Mouse (Mus musculus) stomach, postnatal 0 days (tissue): ENCODE measurements around the gene Fxyd1. TPM values are rescaled to one million over a fixed set of nuclear protein-coding genes. Genes with fewer than 3 reads are reported as not detected.
A peak's percentile ranks its signal among the peaks of the same experiment; 100 is the strongest.

Source experiments
- ATAC-seq: fragments of 200-750 bp; cut with Nextera tagmentation; 2 replicates; pipeline ENCODE4 v1.8.0; 2017; ENCODE audit not compliant: low FRiP score, low TSS enrichment
- DNase-seq: peaks from one replicate; pipeline ENCODE4 v3.0.0-alpha.2; 2016; ENCODE audit warnings: low spot score
- H3K27ac ChIP-seq: fragments of 300-500 bp; sonication (generic); replicated peaks from 2 replicates; pipeline ENCODE4 v1.5.1; 2014; ENCODE audit warnings: mild to moderate bottlenecking, control low read depth
- H3K27me3 ChIP-seq: fragments of 300-500 bp; sonication (generic); 2 replicates; pipeline ENCODE4 v1.6.1; 2014; ENCODE audit warnings: low read length; ENCODE audit not compliant: control insufficient read depth, insufficient read depth
- H3K36me3 ChIP-seq: fragments of 300-500 bp; sonication (generic); 2 replicates; pipeline ENCODE4 v1.6.1; 2014; ENCODE audit warnings: low read length, mixed read lengths; ENCODE audit not compliant: control insufficient read depth, insufficient read depth
- H3K4me1 ChIP-seq: fragments of 300-500 bp; sonication (generic); replicated peaks from 2 replicates; pipeline ENCODE4 v1.6.1; 2014; ENCODE audit warnings: antibody characterized with exemption; ENCODE audit not compliant: control insufficient read depth, insufficient read depth
- H3K4me2 ChIP-seq: fragments of 300-500 bp; sonication (generic); replicated peaks from 2 replicates; pipeline ENCODE4 v1.6.1; 2014; ENCODE audit warnings: low read depth, mild to moderate bottlenecking, control low read depth, moderate library complexity
- H3K4me3 ChIP-seq: fragments of 300-500 bp; sonication (generic); 2 replicates; pipeline ENCODE4 v1.5.1; 2014; ENCODE audit warnings: low read depth, low read length, control low read depth
- H3K9ac ChIP-seq: fragments of 300-500 bp; sonication (generic); 2 replicates; pipeline ENCODE4 v1.6.1; 2014; ENCODE audit warnings: mild to moderate bottlenecking, low read length, control low read depth, mixed read lengths
- H3K9me3 ChIP-seq: fragments of 300-500 bp; sonication (generic); 2 replicates; pipeline ENCODE4 v1.6.1; 2016; ENCODE audit warnings: low read length; ENCODE audit not compliant: control insufficient read depth
- CTCF ChIP-seq: IDR thresholded peaks from 2 replicates; pipeline ENCODE4 v1.5.1; 2016; ENCODE audit warnings: antibody characterized with exemption, low read depth, mild to moderate bottlenecking, moderate library complexity
- EP300 ChIP-seq: optimal IDR thresholded peaks from 2 replicates; pipeline ENCODE3; 2016; ENCODE audit warnings: antibody characterized with exemption
- WGBS: fragments of 180-500 bp; shearing (Covaris S2); extraction: QIAGEN DNeasy Blood & Tissue Kit; methylation state at CpG from one replicate; pipeline ENCODE4 v1.1.7; 2014; 5-methylcytosine and 5-hydroxymethylcytosine counted together
- polyA plus RNA-seq: library from polyadenylated mRNA; unstranded; fragments of >200 nt; fragmentation: Nextera tagmentation; extraction: Ambion mirVana; gene quantifications from 2 replicates; pipeline ENCODE4 v1.2.1, GENCODE M21; 2015

Fxyd1 gene
- polyA plus RNA-seq, 1 experiment from 2014 or later = 177 TPM

DNA sequence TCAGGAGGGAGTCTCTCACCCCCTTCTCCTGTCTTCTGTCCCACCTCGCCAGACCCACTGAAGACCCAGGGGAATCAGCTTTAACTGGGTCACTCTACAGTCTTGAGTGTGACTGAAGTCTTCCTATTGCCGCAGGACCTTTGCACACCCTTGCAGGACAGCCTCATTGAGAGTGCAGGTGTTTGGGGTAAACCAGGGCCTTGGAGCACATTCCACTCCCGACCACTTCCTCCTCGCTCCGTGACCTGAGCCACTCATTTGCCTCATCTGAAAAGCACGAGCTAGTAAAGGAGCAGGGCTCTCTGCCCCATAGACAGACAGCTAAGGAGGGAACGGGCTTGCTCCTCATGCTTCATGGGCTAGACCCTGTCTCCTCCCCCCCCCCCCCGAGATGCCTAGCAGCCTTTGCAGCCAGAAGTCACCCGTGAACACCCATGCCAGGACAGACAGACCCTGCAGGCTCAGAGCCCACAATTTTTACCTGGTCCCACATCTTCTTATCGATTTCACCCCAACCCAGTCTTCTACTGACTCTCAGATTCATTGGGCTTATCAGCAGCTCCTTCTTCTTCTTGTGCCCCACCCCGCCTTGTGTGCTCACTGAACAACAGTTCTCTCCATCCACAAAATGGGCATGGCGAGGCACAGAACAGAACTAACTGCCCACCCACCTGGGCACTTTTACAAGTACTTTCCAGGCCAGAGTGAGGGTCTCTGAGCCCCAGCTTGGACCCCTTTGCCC, 16.5 kb downstream of the Fxyd1 start:
- TF ChIP-seq CTCF (no peak), EP300 (no peak)
- H3K4me2 ChIP-seq = no peak overlapping the region
- H3K27ac ChIP-seq = no peak overlapping the region
- no peaks in the 10 kb centered on the region for H3K27me3 ChIP-seq
- no peaks in the 10 kb centered on the region for H3K9me3 ChIP-seq
- peaks cover 11% of the 10 kb centered on the region for H3K4me1 ChIP-seq
- H3K36me3 ChIP-seq = no peaks in the 10 kb centered on the region
- H3K4me3 ChIP-seq = no peak overlapping the region
- ATAC-seq = no peak
- WGBS = 90% methylated on average over 11 of the region's 12 CpGs
- no peak for DNase-seq
- H3K9ac ChIP-seq = no peak overlapping the region

GRCm38 (mm10) chr7:31039011-31039410, 18.0 kb downstream of the Fxyd1 start:
- 82% methylated on average over 4 of the region's 4 CpGs for WGBS
- no peaks in the 10 kb centered on the region for H3K9me3 ChIP-seq

GRCm38 (mm10) chr7:31037675-31038074, 19.3 kb downstream of the Fxyd1 start:
- TF ChIP-seq CTCF (no peak), EP300 (no peak)
- Histone ChIP-seq H3K27ac (no peak overlapping the region), H3K4me3 (no peak overlapping the region), H3K27me3 (no peaks in the 10 kb centered on the region), H3K36me3 (no peaks in the 10 kb centered on the region), H3K4me1 (peaks cover 11% of the 10 kb centered on the region), H3K4me2 (no peak overlapping the region), H3K9me3 (no peaks in the 10 kb centered on the region), H3K9ac (no peak overlapping the region)
- DNase-seq (no peak), ATAC-seq (no peak)
- 81% methylated on average over 2 of the region's 2 CpGs for WGBS

More at GRCm38 (mm10) chr7:31039011-31039410, 18.0 kb downstream of the Fxyd1 start:
- H3K36me3 ChIP-seq = no peaks in the 10 kb centered on the region
- no peak for TF ChIP-seq CTCF
- TF ChIP-seq EP300 = no peak
- DNase-seq (no peak), ATAC-seq (no peak)
- H3K9ac ChIP-seq = no peak overlapping the region
- no peak overlapping the region for H3K4me2 ChIP-seq
- no peak overlapping the region for H3K27ac ChIP-seq
- no peak overlapping the region for H3K4me3 ChIP-seq
- peaks cover 11% of the 10 kb centered on the region for H3K4me1 ChIP-seq
- no peaks in the 10 kb centered on the region for H3K27me3 ChIP-seq

GRCm38 (mm10) chr7:31036917-31037316, 20.1 kb downstream of the Fxyd1 start:
- TF ChIP-seq EP300 = no peak
- TF ChIP-seq CTCF = no peak
- Histone ChIP-seq H3K27me3 (no peaks in the 10 kb centered on the region), H3K27ac (no peak overlapping the region), H3K36me3 (no peaks in the 10 kb centered on the region), H3K9ac (no peak overlapping the region), H3K4me1 (peaks cover 4% of the 10 kb centered on the region), H3K4me3 (no peak overlapping the region), H3K4me2 (no peak overlapping the region), H3K9me3 (no peaks in the 10 kb centered on the region)
- WGBS = 84% methylated on average over 7 of the region's 7 CpGs
- DNase-seq (no peak), ATAC-seq (no peak)

- no peaks in the 10 kb centered on the region for H3K27me3 ChIP-seq
- no peak for DNase-seq
- H3K4me3 ChIP-seq = no peak overlapping the region
- no peak overlapping the region for H3K9ac ChIP-seq
- no peak overlapping the region for H3K27ac ChIP-seq
- ATAC-seq = no peak
- H3K4me1 ChIP-seq = no peaks in the 10 kb centered on the region
- WGBS = 87% methylated on average over 11 of the region's 11 CpGs
- TF ChIP-seq CTCF = no peak
- TF ChIP-seq EP300 = no peak
- no peaks in the 10 kb centered on the region for H3K36me3 ChIP-seq
- no peak overlapping the region for H3K4me2 ChIP-seq
- H3K9me3 ChIP-seq = no peaks in the 10 kb centered on the region
Observed at GRCm38 (mm10) chr7:31035291-31035690, 21.7 kb downstream of the Fxyd1 start.

- H3K36me3 ChIP-seq = no peaks in the 10 kb centered on the region
- no peak overlapping the region for H3K4me2 ChIP-seq
- no peaks in the 10 kb centered on the region for H3K27me3 ChIP-seq
- TF ChIP-seq EP300 = no peak
- TF ChIP-seq CTCF = peak; percentile 51
- ATAC-seq (no peak), DNase-seq (no peak)
- H3K9ac ChIP-seq = no peak overlapping the region
- H3K9me3 ChIP-seq = no peaks in the 10 kb centered on the region
- H3K27ac ChIP-seq = no peak overlapping the region
- H3K4me1 ChIP-seq = no peaks in the 10 kb centered on the region
- 67% methylated on average over 11 of the region's 11 CpGs for WGBS
- no peak overlapping the region for H3K4me3 ChIP-seq
Observed at GRCm38 (mm10) chr7:31034789-31035188, 22.2 kb downstream of the Fxyd1 start.
